Mouse (Mus musculus) lung, postnatal 0 days (tissue): ENCODE measurements at regions not wholly inside any gene's neighbourhood (a gene's known extent, or its start where the extent isn't known, plus 50 kb on each side); places are given as distances from the start of the nearest gene placed in this dataset.

Experiments
- CTCF ChIP-seq: IDR thresholded peaks from 2 replicates; pipeline ENCODE4 v1.5.1; 2016; ENCODE audit warnings: antibody characterized with exemption, mild to moderate bottlenecking
- EP300 ChIP-seq: IDR thresholded peaks from 2 replicates; pipeline ENCODE4 v1.6.1; 2016; ENCODE audit warnings: antibody characterized with exemption, mild to moderate bottlenecking, control low read depth

DNA sequence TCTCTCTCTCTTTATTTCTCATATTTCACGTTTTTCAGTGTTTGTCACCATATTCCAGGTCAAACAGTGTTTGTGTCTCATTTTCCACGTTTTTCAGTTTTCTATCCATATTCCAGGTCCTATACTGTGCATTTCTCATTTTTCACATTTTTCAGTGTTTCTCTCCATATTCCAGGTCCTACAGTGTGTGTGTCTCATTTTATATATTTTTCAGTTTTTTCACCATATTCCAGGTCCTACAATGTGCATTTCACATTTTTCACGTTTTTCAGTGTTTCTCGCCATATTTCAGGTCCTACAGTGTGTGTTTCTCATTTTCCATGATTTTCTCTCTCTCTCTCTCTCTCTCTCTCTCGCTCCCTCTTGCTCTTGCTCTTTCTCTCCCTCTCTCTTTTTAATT, 391.9 kb upstream of the Nbea start:
- TF ChIP-seq CTCF (no peak), EP300 (no peak)
